17 mouse cellular contexts compared by ENCODE assay signal in the genomic region with DNA sequence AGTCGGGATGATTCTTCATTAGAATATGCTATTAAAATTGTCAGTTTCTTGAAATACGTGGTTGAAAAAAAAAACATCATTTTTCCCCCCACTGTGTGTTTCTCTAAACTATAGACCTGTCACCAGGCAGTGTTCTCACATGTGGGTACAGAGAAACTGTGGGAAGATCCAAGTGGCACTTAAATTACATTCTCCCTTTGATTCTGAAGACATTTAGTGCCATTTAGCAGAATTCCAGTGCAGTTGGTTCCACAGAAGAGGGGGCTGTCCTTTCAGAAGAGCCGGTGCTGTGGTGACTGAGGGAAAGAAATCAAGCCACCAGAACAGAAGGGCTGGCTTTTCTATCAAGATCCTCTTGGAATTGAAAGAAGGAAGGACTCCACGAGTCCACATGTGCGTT.
"Had no signal": no experiment of that assay in that cellular context is flagged by ENCODE, and none has a peak within 500 bp of the region (broad histone marks: within the 10 kb centered on the region; RNA-seq: fewer than 3 reads in every experiment).

No protein-coding gene starts in this region.

- ATAC-seq: hindbrain, embryonic 16.5 days; inflammation-experienced regulatory T-cells, adult 6 months; intestine, embryonic 15.5 days; intestine, postnatal 0 days had no signal

- DNase-seq: gastrocnemius, adult 2 months; gastrocnemius, postnatal 10 days; gastrocnemius, postnatal 25 days; heart, adult 18-20 months; heart, postnatal 10 days; heart, postnatal 4 days; kidney, adult 2 months; kidney, adult 9 months; kidney, postnatal 14 days; kidney, postnatal 36 days; layer of hippocampus, postnatal 36 days; liver; liver, embryonic 13.5 days had no signal
